Mouse (Mus musculus): ENCODE results near the gene Ndel1.

GRCm38 (mm10) chr11:68850862-68851261 is 20.8 kb downstream of the Ndel1 start:
- no peak for TF ChIP-seq POLR2A (IDR thresholded peaks at IDR 0.05; ENCODE audit: extremely low read depth, insufficient read depth, low read length)
- no peak for TF ChIP-seq CTCF (IDR thresholded peaks at IDR 0.05; ENCODE audit: extremely low read depth, insufficient read depth, low read length)

Data from cortical plate, adult 2 months (tissue).